Mouse (Mus musculus) cerebellum, postnatal 10 days (tissue): Measurements from ENCODE around the gene St6galnac1.
"Not testable (repeated sequence)": the region's sequence is repeated elsewhere in the genome, so short reads cannot be mapped to it uniquely, and the experiment has no call there.

Experiments
- DNase-seq, 2 experiments: peaks; one replicate each; pipeline ENCODE4 v3.0.0; 2021; ENCODE audit warnings: mixed read lengths in 2 of 2

St6galnac1 gene

GRCm38 (mm10) chr11:116807116-116807515 is 31.8 kb upstream of the St6galnac1 start:
- DNase-seq: peak; percentile 19 to 42

- DNase-seq: peak; percentile 62 to 72
Measured at GRCm38 (mm10) chr11:116806136-116807071, 31.1 kb upstream of the St6galnac1 start.

GRCm38 (mm10) chr11:116802709-116803108 is 27.4 kb upstream of the St6galnac1 start:
- DNase-seq: no peak

- DNase-seq: peak; percentile 31 to 40
Measured at GRCm38 (mm10) chr11:116801106-116801505, 25.8 kb upstream of the St6galnac1 start.

- DNase-seq: peak; percentile 88 to 92
Measured at GRCm38 (mm10) chr11:116799364-116799763, 24.1 kb upstream of the St6galnac1 start.

- DNase-seq: no peak
Measured at GRCm38 (mm10) chr11:116784221-116784620, 8.9 kb upstream of the St6galnac1 start.

GRCm38 (mm10) chr11:116782737-116783145 is 7.4 kb upstream of the St6galnac1 start:
- no peak for DNase-seq

- DNase-seq: no peak
Measured at GRCm38 (mm10) chr11:116773205-116773604, 2.1 kb downstream of the St6galnac1 start.

- no peak for DNase-seq
Measured at GRCm38 (mm10) chr11:116769873-116770272, 5.4 kb downstream of the St6galnac1 start.

- no peak for DNase-seq
Measured at GRCm38 (mm10) chr11:116764946-116765345, 10.4 kb downstream of the St6galnac1 start.

GRCm38 (mm10) chr11:116764346-116764745 is 11.0 kb downstream of the St6galnac1 start:
- DNase-seq: no peak

- no peak for DNase-seq
Measured at GRCm38 (mm10) chr11:116755191-116755590, 20.1 kb downstream of the St6galnac1 start.

GRCm38 (mm10) chr11:116753674-116754470 is 21.4 kb downstream of the St6galnac1 start:
- no peak for DNase-seq

GRCm38 (mm10) chr11:116749733-116750132 is 25.6 kb downstream of the St6galnac1 start:
- no peak for DNase-seq

GRCm38 (mm10) chr11:116748692-116749091 is 26.6 kb downstream of the St6galnac1 start:
- DNase-seq: not testable (repeated sequence)

- not testable (repeated sequence) for DNase-seq
Measured at GRCm38 (mm10) chr11:116746822-116747221, 28.5 kb downstream of the St6galnac1 start.

GRCm38 (mm10) chr11:116745457-116745856 is 29.9 kb downstream of the St6galnac1 start:
- not testable (repeated sequence) for DNase-seq

- DNase-seq: peak; percentile 17 to 19
Measured at GRCm38 (mm10) chr11:116738411-116738810, 36.9 kb downstream of the St6galnac1 start.

- DNase-seq: no peak
Measured at GRCm38 (mm10) chr11:116732536-116732935, 42.8 kb downstream of the St6galnac1 start.

- not testable (repeated sequence) for DNase-seq
Measured at GRCm38 (mm10) chr11:116731060-116731580, 44.2 kb downstream of the St6galnac1 start.

GRCm38 (mm10) chr11:116729276-116730008 is 45.9 kb downstream of the St6galnac1 start:
- no peak for DNase-seq

GRCm38 (mm10) chr11:116726156-116726555 is 49.2 kb downstream of the St6galnac1 start:
- no peak for DNase-seq
